Mouse (Mus musculus) neural tube, embryonic 15.5 days (tissue): ENCODE measurements around the gene Zfp11. TPM values are rescaled to one million over a fixed set of nuclear protein-coding genes. Genes with fewer than 3 reads are reported as not detected.
A peak's percentile ranks its signal among the peaks of the same experiment; 100 is the strongest.
"Not testable (repeated sequence)": the region's sequence is repeated elsewhere in the genome, so short reads cannot be mapped to it uniquely, and the experiment has no call there.

Experiments used
- ATAC-seq: fragments of 200-750 bp; cut with Nextera tagmentation; 2 replicates; pipeline ENCODE4 v1.8.0; 2017; ENCODE audit warnings: mild to moderate bottlenecking, moderate TSS enrichment, moderate library complexity; ENCODE audit not compliant: low FRiP score
- H3K27ac ChIP-seq: fragments of 300-500 bp; sonication (generic); replicated peaks from 2 replicates; pipeline ENCODE4 v1.5.1; 2015; ENCODE audit warnings: mild to moderate bottlenecking, inconsistent platforms
- H3K27me3 ChIP-seq: fragments of 300-500 bp; sonication (generic); replicated peaks from 2 replicates; pipeline ENCODE4 v1.6.1; 2015; ENCODE audit warnings: inconsistent platforms
- H3K36me3 ChIP-seq: fragments of 300-500 bp; sonication (generic); 2 replicates; pipeline ENCODE4 v1.6.1; 2015; ENCODE audit warnings: inconsistent platforms
- H3K4me1 ChIP-seq: fragments of 300-500 bp; sonication (generic); 2 replicates; pipeline ENCODE4 v1.6.1; 2015; ENCODE audit warnings: inconsistent platforms
- H3K4me2 ChIP-seq: fragments of 300-500 bp; sonication (generic); 2 replicates; pipeline ENCODE4 v1.6.1; 2015; ENCODE audit warnings: inconsistent platforms, mild to moderate bottlenecking, moderate library complexity
- H3K4me3 ChIP-seq: fragments of 300-500 bp; sonication (generic); replicated peaks from 2 replicates; pipeline ENCODE4 v1.5.1; 2015; ENCODE audit warnings: mild to moderate bottlenecking, inconsistent platforms
- H3K9ac ChIP-seq: fragments of 300-500 bp; sonication (generic); replicated peaks from 2 replicates; pipeline ENCODE4 v1.6.1; 2015; ENCODE audit warnings: mild to moderate bottlenecking, inconsistent platforms
- H3K9me3 ChIP-seq: fragments of 300-500 bp; sonication (generic); replicated peaks from 2 replicates; pipeline ENCODE4 v1.6.1; 2016; ENCODE audit warnings: inconsistent platforms
- WGBS: fragments of 180-500 bp; shearing (Covaris S2); methylation state at CpG from one replicate; pipeline ENCODE4 v1.1.7; 2015; ENCODE audit warnings: mixed read lengths; 5-methylcytosine and 5-hydroxymethylcytosine counted together
- polyA plus RNA-seq: library from polyadenylated mRNA; unstranded; fragments of >200 nt; fragmentation: Nextera tagmentation; extraction: Ambion mirVana; gene quantifications from 2 replicates; pipeline ENCODE4 v1.2.1, GENCODE M21; 2015

The Zfp11 gene
- 6.5 and 6.6 TPM in 2 replicates for polyA plus RNA-seq

DNA sequence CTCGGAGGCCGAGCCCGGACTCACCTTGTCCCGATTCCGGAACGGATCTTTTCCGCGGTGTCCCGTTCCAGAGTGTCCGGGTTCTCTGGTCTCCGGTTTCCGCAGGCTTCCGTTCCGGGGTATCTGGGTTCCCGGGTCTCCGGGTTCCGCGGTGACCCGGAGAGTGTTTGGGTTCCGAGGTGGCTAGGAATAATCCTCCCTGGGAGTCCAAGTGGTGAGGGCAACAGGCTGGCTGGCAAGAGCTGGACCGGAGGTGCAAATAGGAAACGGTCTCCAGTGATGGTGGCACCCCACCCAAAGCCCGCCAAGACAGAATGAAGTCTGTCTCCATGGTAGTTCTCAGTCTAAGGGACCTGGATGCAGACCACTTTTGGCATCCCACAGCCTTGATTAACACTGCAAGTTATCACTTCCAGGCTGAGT, at the start of gene Zfp11:
Zfp11 (minus strand) TSS at position 64 of the 423 bp plus-strand sequence.
- peak; percentile 83 for ATAC-seq
- Histone ChIP-seq H3K4me3 (peak within 1 kb of the TSS; percentile 86), H3K9ac (peak within 1 kb of the TSS; percentile 92), H3K36me3 (no peaks in the 10 kb centered on the region), H3K4me2 (peak within 1 kb of the TSS; percentile 79), H3K9me3 (no peaks in the 10 kb centered on the region), H3K4me1 (peaks cover 17% of the 10 kb centered on the region), H3K27me3 (no peaks in the 10 kb centered on the region), H3K27ac (peak within 1 kb of the TSS; percentile 80)
- under 1% methylated on average over 23 of the region's 23 CpGs for WGBS

DNA sequence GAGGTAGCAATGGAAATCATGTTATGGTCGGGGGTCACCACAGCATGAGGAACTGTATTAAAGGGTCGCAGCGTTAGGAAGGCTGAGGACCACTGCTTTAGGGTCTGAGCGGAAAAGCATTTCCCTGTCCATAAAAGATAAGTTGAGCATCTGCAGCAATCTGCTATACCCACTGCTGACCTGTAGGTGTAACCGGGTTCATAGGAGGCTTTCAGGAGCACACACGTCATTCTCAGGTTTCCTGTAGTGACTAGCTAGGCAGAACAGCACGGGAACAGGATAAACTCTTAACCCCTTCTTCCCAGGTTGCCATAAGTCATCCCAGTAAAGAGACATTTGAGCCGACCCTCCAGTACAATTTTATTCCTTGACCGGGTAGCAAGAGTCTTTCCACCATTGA, 47.1 kb upstream of the Zfp11 start:
- Histone ChIP-seq H3K9ac (no peak overlapping the region), H3K36me3 (peaks cover 30% of the 10 kb centered on the region), H3K27ac (no peak overlapping the region), H3K27me3 (no peaks in the 10 kb centered on the region), H3K4me1 (peaks cover 12% of the 10 kb centered on the region), H3K4me3 (no peak overlapping the region), H3K4me2 (no peak overlapping the region), H3K9me3 (no peaks in the 10 kb centered on the region)
- 92% methylated on average over 9 of the region's 9 CpGs for WGBS
- ATAC-seq, result no peak

GRCm38 (mm10) chr5:129715326-129715861, 45.5 kb upstream of the Zfp11 start, which contains the start of gene Mrps17:
Gene Mrps17, plus strand, starts transcription at chr5:129715497.
- Histone ChIP-seq H3K27me3 (no peaks in the 10 kb centered on the region), H3K4me3 (peak within 1 kb of the TSS; percentile 60), H3K9ac (peak within 1 kb of the TSS; percentile 69), H3K36me3 (peaks cover 30% of the 10 kb centered on the region), H3K4me1 (peaks cover 12% of the 10 kb centered on the region), H3K27ac (peak within 1 kb of the TSS; percentile 72), H3K4me2 (peak within 1 kb of the TSS; percentile 84), H3K9me3 (no peaks in the 10 kb centered on the region)
- WGBS, result under 1% methylated on average over 33 of the region's 33 CpGs
- ATAC-seq, result peak; percentile 97

DNA sequence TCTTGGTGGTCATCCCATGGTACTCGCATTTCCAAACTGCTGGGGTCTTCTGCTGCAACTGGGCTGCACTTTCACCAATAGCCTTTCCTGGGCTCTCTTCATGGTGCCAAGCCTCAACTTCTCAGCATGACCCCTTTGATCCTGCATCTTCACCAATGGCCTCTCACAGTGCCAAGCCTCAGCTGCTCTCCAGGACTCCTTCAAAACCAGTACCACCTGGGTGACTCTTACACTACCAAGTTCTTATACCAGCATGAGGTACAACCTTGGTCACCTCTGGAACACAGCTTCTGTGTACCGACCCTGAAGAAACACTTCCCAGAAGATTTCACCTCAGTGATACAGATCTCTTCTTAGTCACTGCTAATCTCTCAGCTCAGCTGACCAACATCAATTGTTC, 38.5 kb upstream of the Zfp11 start, which contains the start of gene Sept14:
Sept14 (minus strand) TSS at position 101 of the 400 bp plus-strand sequence.
- no peak within 1 kb of the TSS for H3K27ac ChIP-seq
- no peaks in the 10 kb centered on the region for H3K9me3 ChIP-seq
- no peaks in the 10 kb centered on the region for H3K36me3 ChIP-seq
- no peak within 1 kb of the TSS for H3K9ac ChIP-seq
- no peaks in the 10 kb centered on the region for H3K4me1 ChIP-seq
- no peak within 1 kb of the TSS for H3K4me3 ChIP-seq
- ATAC-seq, result no peak
- H3K27me3 ChIP-seq, result no peaks in the 10 kb centered on the region
- H3K4me2 ChIP-seq, result no peak within 1 kb of the TSS
- 67% methylated on average over 2 of the region's 2 CpGs for WGBS

GRCm38 (mm10) chr5:129703368-129703767, 33.5 kb upstream of the Zfp11 start:
- H3K27me3 ChIP-seq, result peaks cover 10% of the 10 kb centered on the region; the same call in 1 of the 2 replicates
- H3K4me3 ChIP-seq, result no peak overlapping the region
- no peaks in the 10 kb centered on the region for H3K9me3 ChIP-seq
- H3K36me3 ChIP-seq, result no peaks in the 10 kb centered on the region
- H3K4me2 ChIP-seq, result no peak overlapping the region
- no peaks in the 10 kb centered on the region for H3K4me1 ChIP-seq
- H3K27ac ChIP-seq, result no peak overlapping the region
- no peak for ATAC-seq
- no peak overlapping the region for H3K9ac ChIP-seq

DNA sequence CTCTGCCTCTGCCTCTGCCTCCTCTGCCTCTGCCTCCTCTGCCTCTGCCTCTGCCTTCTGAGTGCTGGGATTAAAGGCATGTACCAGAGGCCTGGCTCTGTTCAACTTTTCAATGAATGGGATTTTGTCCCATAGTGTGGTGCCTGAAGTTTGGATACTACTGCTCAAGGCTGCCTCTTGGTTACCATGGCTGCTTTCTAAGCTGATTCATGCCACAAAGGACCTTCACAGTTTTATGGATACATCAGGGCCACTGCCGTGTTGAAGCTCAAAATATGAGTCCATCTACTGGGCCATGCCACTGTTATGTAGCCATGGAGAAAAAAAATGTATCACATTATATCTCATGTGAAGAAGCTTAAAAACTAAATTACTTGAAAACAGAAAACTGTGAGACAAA, 31.8 kb upstream of the Zfp11 start:
- no peaks in the 10 kb centered on the region for H3K9me3 ChIP-seq
- WGBS, result 74% methylated on average over 1 of the region's 1 CpGs
- H3K4me1 ChIP-seq, result no peaks in the 10 kb centered on the region
- no peak for ATAC-seq
- H3K27me3 ChIP-seq, result peaks cover 10% of the 10 kb centered on the region; the same call in 1 of the 2 replicates
- H3K27ac ChIP-seq, result no peak overlapping the region
- H3K4me2 ChIP-seq, result no peak overlapping the region
- H3K4me3 ChIP-seq, result no peak overlapping the region
- H3K36me3 ChIP-seq, result no peaks in the 10 kb centered on the region
- no peak overlapping the region for H3K9ac ChIP-seq

- no peak overlapping the region for H3K4me3 ChIP-seq
- 37% methylated on average over 2 of the region's 2 CpGs for WGBS
- 0 out of 2 replicates have a peak overlapping the region, but pooled peaks have one; percentile 5 for H3K4me2 ChIP-seq
- H3K27me3 ChIP-seq, result peaks cover 10% of the 10 kb centered on the region; the same call in 1 of the 2 replicates
- no peaks in the 10 kb centered on the region for H3K9me3 ChIP-seq
- ATAC-seq, result no peak
- H3K27ac ChIP-seq, result no peak overlapping the region
- no peaks in the 10 kb centered on the region for H3K36me3 ChIP-seq
- H3K4me1 ChIP-seq, result no peaks in the 10 kb centered on the region
- H3K9ac ChIP-seq, result no peak overlapping the region
These were observed 30.6 kb upstream of the Zfp11 start for GRCm38 (mm10) chr5:129700506-129700905.

DNA sequence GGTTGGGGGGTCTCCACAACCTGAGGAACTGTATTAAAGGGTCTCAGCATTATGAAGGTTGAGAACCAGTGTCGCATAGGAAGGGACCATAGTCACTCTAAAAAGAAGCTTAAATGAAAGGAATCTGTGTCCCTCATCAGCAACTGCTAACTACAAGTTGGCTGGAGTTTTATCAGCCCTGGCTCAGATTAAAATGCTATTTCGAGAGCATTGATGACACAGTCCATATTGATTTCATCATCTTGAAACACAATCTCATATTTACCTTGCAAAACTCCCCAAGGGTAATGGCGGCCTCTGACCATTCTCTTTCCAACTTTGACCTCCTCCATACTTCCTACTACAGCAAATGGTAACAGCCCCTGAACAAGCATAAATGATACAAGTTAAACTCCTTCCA, 20.6 kb upstream of the Zfp11 start:
- Histone ChIP-seq H3K4me2 (no peak overlapping the region), H3K4me3 (no peak overlapping the region), H3K27me3 (no peaks in the 10 kb centered on the region), H3K9me3 (no peaks in the 10 kb centered on the region), H3K4me1 (no peaks in the 10 kb centered on the region), H3K36me3 (no peaks in the 10 kb centered on the region), H3K27ac (no peak overlapping the region), H3K9ac (no peak overlapping the region)
- WGBS, result 87% methylated on average over 3 of the region's 3 CpGs
- ATAC-seq, result no peak

- Histone ChIP-seq H3K36me3 (no peaks in the 10 kb centered on the region), H3K9ac (no peak overlapping the region), H3K27ac (no peak overlapping the region), H3K4me1 (no peaks in the 10 kb centered on the region), H3K4me2 (no peak overlapping the region), H3K9me3 (no peaks in the 10 kb centered on the region), H3K4me3 (no peak overlapping the region), H3K27me3 (no peaks in the 10 kb centered on the region)
- 83% methylated on average over 7 of the region's 7 CpGs for WGBS
- ATAC-seq, result no peak
These were observed 17.7 kb upstream of the Zfp11 start for GRCm38 (mm10) chr5:129687621-129688020.

GRCm38 (mm10) chr5:129685141-129685540, 15.2 kb upstream of the Zfp11 start:
- not testable (repeated sequence) for H3K36me3 ChIP-seq, H3K4me2 ChIP-seq, H3K27ac ChIP-seq, H3K9ac ChIP-seq, ATAC-seq, H3K9me3 ChIP-seq, H3K4me3 ChIP-seq, H3K4me1 ChIP-seq, H3K27me3 ChIP-seq
- WGBS, result 97% methylated on average over 5 of the region's 5 CpGs

DNA sequence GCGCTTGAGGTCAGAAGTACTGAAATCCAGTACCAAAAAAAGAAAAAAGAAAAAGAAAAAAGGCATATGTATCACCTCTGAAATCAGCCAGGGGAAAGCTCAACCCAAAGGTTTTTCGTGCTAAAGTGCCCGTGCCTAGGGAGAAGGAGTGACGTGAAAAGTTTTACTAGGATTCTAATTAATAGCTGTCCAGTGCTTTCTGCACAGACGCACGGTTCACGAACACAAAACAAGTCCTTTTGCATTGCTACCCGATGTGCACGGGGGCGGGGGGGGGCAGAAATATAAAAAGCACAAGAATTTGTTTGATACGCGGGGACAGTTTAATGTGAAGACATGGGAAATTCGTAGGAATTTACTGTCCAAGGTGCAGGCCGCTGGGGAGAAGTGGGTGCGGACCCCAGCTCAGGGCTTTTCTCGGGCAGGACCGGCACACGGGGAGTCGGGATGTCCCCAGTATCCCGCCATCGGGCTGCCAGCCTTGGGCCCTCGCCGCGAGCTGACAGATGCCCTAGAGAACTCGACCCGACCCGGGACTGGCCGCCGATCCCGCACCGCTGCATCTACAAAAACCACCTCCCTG, 355 bp downstream of the Zfp11 start:
- H3K27ac ChIP-seq, result peak overlapping the region; percentile 80
- under 1% methylated on average over 31 of the region's 31 CpGs for WGBS
- H3K4me3 ChIP-seq, result peak overlapping the region; percentile 86
- no peaks in the 10 kb centered on the region for H3K27me3 ChIP-seq
- no peaks in the 10 kb centered on the region for H3K36me3 ChIP-seq
- no peaks in the 10 kb centered on the region for H3K9me3 ChIP-seq
- H3K4me2 ChIP-seq, result peak overlapping the region; percentile 79
- H3K9ac ChIP-seq, result peak overlapping the region; percentile 92
- peaks cover 17% of the 10 kb centered on the region for H3K4me1 ChIP-seq
- ATAC-seq, result peak; percentile 55

GRCm38 (mm10) chr5:129667851-129668250, 2.0 kb downstream of the Zfp11 start:
- WGBS, result 94% methylated on average over 4 of the region's 4 CpGs
- no peak for ATAC-seq

More at GRCm38 (mm10) chr5:129667851-129668250, 2.0 kb downstream of the Zfp11 start:
- Histone ChIP-seq H3K4me2 (no peak overlapping the region), H3K9me3 (no peaks in the 10 kb centered on the region), H3K27ac (no peak overlapping the region), H3K4me3 (no peak overlapping the region), H3K27me3 (no peaks in the 10 kb centered on the region), H3K36me3 (no peaks in the 10 kb centered on the region), H3K4me1 (peaks cover 17% of the 10 kb centered on the region), H3K9ac (no peak overlapping the region)
